Mouse (Mus musculus) small intestine, adult 2 months (tissue): Measurements from ENCODE around the gene Zfr2.

ENCODE experiments used
- CTCF ChIP-seq: fragments of 200-500 bp; IDR thresholded peaks from 2 replicates; pipeline ENCODE4 v1.5.1; 2012; ENCODE audit warnings: low read depth, mild to moderate bottlenecking, control low read depth, inconsistent platforms, low read length, moderate library complexity, mixed read lengths; ENCODE audit not compliant: insufficient replicate concordance, insufficient read length; ENCODE audit errors: extremely low read depth
- POLR2A ChIP-seq: fragments of 200-500 bp; IDR thresholded peaks from 2 replicates; pipeline ENCODE4 v1.6.1; 2012; ENCODE audit warnings: low read depth, mild to moderate bottlenecking, control low read depth, inconsistent platforms, low read length, moderate library complexity

GRCm38 (mm10) chr10:81300352-81300907 is 67.5 kb downstream of the Zfr2 start:
- TF ChIP-seq POLR2A (no peak), CTCF (no peak)
